Mouse (Mus musculus): ENCODE results near the gene Cstad. TPM values are rescaled to one million over a fixed set of nuclear protein-coding genes. Genes with fewer than 3 reads are reported as not detected.

Cstad gene
- total RNA-seq, 1 experiment = 0.54 TPM

- Histone ChIP-seq H3K9me3 (ENCODE audit: control insufficient read depth, insufficient read depth, low read depth, low read length) (no peaks in the 10 kb centered on the region), H3K27ac (ENCODE audit: insufficient read depth, low read depth, low read length, poor library complexity, severe bottlenecking) (no peak overlapping the region), H3K9ac (ENCODE audit: insufficient read depth, low read depth, low read length, poor library complexity, severe bottlenecking) (no peak overlapping the region), H3K4me1 (ENCODE audit: control insufficient read depth in 2 of 2, insufficient read depth in 2 of 2, low read length in 2 of 2, poor library complexity in 1 of 2) (0 out of 4 replicates have a peak, but pooled peaks cover 0 to 2% of the 10 kb centered on the region in 2 experiments), H3K36me3 (ENCODE audit: control insufficient read depth, insufficient read depth, low read length, poor library complexity, severe bottlenecking) (no peaks in the 10 kb centered on the region), H3K4me3 (ENCODE audit: insufficient read depth in 1 of 2, low read depth in 1 of 2, low read length in 2 of 2, poor library complexity in 1 of 2, severe bottlenecking in 1 of 2) (no peak overlapping the region)
- TF ChIP-seq MAFK (IDR thresholded peaks at IDR 0.05; ENCODE audit: insufficient read depth, low read depth, low read length) = no peak
- TF ChIP-seq ZC3H11A (IDR thresholded peaks at IDR 0.05; ENCODE audit: borderline replicate concordance, low read depth, low read length) = no peak
- TF ChIP-seq HCFC1 (IDR thresholded peaks at IDR 0.05; ENCODE audit: borderline replicate concordance, insufficient read depth, low read length) = no peak
- TF ChIP-seq ZNF384 (IDR thresholded peaks at IDR 0.05; ENCODE audit: low read depth, low read length) = no peak
- no peak for TF ChIP-seq CHD2 (IDR thresholded peaks at IDR 0.05; ENCODE audit: low read depth, low read length)
- no peak for DNase-seq (ENCODE audit: low read depth, low spot score)
- in situ Hi-C loops (cut with MboI; ENCODE audit: low sequenced_read_pairs in 2 of 2, unreplicated experiment in 2 of 2) = no loop called here
Observed at GRCm38 (mm10) chr2:30559552-30559951, 35.3 kb upstream of the Cstad start.

DNA sequence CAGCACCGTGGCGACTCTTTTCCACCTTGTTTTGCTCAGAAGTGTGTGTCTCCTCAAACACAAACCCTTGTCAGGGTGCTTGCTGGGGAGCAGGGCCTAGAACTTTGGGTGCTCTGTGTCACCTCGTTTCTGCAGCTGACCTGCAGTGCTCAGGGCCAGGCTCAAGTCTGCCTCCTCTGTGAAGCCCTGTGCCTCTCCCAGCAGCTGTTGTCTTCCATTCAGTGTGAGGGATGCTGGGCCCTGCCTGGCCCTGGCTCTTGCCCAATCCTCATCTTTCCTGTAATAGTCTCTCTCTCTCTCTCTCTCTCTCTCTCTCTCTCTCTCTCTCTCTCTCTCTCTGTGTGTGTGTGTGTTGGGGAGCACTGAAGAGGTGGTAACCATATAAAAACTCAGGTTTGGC is 32.3 kb upstream of the Cstad start:
- in situ Hi-C loops (cut with MboI; ENCODE audit: low sequenced_read_pairs in 2 of 2, unreplicated experiment in 2 of 2) = no loop called here
- Histone ChIP-seq H3K4me1 (ENCODE audit: control insufficient read depth in 2 of 2, insufficient read depth in 2 of 2, low read length in 2 of 2, poor library complexity in 1 of 2) (peaks cover 0 to 3% of the 10 kb centered on the region in 2 experiments; a peak in 1 of 4 replicates), H3K27ac (ENCODE audit: insufficient read depth, low read depth, low read length, poor library complexity, severe bottlenecking) (no peak overlapping the region), H3K9me3 (ENCODE audit: control insufficient read depth, insufficient read depth, low read depth, low read length) (no peaks in the 10 kb centered on the region), H3K36me3 (ENCODE audit: control insufficient read depth, insufficient read depth, low read length, poor library complexity, severe bottlenecking) (no peaks in the 10 kb centered on the region), H3K9ac (ENCODE audit: insufficient read depth, low read depth, low read length, poor library complexity, severe bottlenecking) (no peak overlapping the region), H3K4me3 (ENCODE audit: insufficient read depth in 1 of 2, low read depth in 1 of 2, low read length in 2 of 2, poor library complexity in 1 of 2, severe bottlenecking in 1 of 2) (no peak overlapping the region)
- DNase-seq (ENCODE audit: low read depth, low spot score) = no peak
- TF ChIP-seq ZNF384 (IDR thresholded peaks at IDR 0.05; ENCODE audit: low read depth, low read length) (no peak), HCFC1 (IDR thresholded peaks at IDR 0.05; ENCODE audit: borderline replicate concordance, insufficient read depth, low read length) (no peak), CHD2 (IDR thresholded peaks at IDR 0.05; ENCODE audit: low read depth, low read length) (no peak), ZC3H11A (IDR thresholded peaks at IDR 0.05; ENCODE audit: borderline replicate concordance, low read depth, low read length) (no peak), MAFK (IDR thresholded peaks at IDR 0.05; ENCODE audit: insufficient read depth, low read depth, low read length) (no peak)

GRCm38 (mm10) chr2:30571647-30572046 is 23.2 kb upstream of the Cstad start:
- H3K36me3 ChIP-seq (ENCODE audit: control insufficient read depth, insufficient read depth, low read length, poor library complexity, severe bottlenecking) = no peaks in the 10 kb centered on the region
- no peak overlapping the region for H3K27ac ChIP-seq (ENCODE audit: insufficient read depth, low read depth, low read length, poor library complexity, severe bottlenecking)
- no peaks in the 10 kb centered on the region for H3K9me3 ChIP-seq (ENCODE audit: control insufficient read depth, insufficient read depth, low read depth, low read length)
- no peak overlapping the region for H3K9ac ChIP-seq (ENCODE audit: insufficient read depth, low read depth, low read length, poor library complexity, severe bottlenecking)
- no peak for TF ChIP-seq ZNF384 (IDR thresholded peaks at IDR 0.05; ENCODE audit: low read depth, low read length)
- no peak overlapping the region for H3K4me3 ChIP-seq (ENCODE audit: insufficient read depth in 1 of 2, low read depth in 1 of 2, low read length in 2 of 2, poor library complexity in 1 of 2, severe bottlenecking in 1 of 2)
- in situ Hi-C loops (cut with MboI; ENCODE audit: low sequenced_read_pairs in 2 of 2, unreplicated experiment in 2 of 2) = no loop called here
- no peak for DNase-seq (ENCODE audit: low read depth, low spot score)
- peaks cover 0 to 6% of the 10 kb centered on the region in 2 experiments; a peak in 1 of 4 replicates for H3K4me1 ChIP-seq (ENCODE audit: control insufficient read depth in 2 of 2, insufficient read depth in 2 of 2, low read length in 2 of 2, poor library complexity in 1 of 2)

GRCm38 (mm10) chr2:30573522-30573921 is 21.3 kb upstream of the Cstad start:
- Histone ChIP-seq H3K27ac (ENCODE audit: insufficient read depth, low read depth, low read length, poor library complexity, severe bottlenecking) (no peak overlapping the region), H3K9ac (ENCODE audit: insufficient read depth, low read depth, low read length, poor library complexity, severe bottlenecking) (no peak overlapping the region), H3K9me3 (ENCODE audit: control insufficient read depth, insufficient read depth, low read depth, low read length) (no peaks in the 10 kb centered on the region), H3K4me3 (ENCODE audit: insufficient read depth in 1 of 2, low read depth in 1 of 2, low read length in 2 of 2, poor library complexity in 1 of 2, severe bottlenecking in 1 of 2) (no peak overlapping the region), H3K4me1 (ENCODE audit: control insufficient read depth in 2 of 2, insufficient read depth in 2 of 2, low read length in 2 of 2, poor library complexity in 1 of 2) (peaks cover 2 to 10% of the 10 kb centered on the region in 2 experiments; a peak in 2 of 4 replicates), H3K36me3 (ENCODE audit: control insufficient read depth, insufficient read depth, low read length, poor library complexity, severe bottlenecking) (no peaks in the 10 kb centered on the region)
- TF ChIP-seq HCFC1 (IDR thresholded peaks at IDR 0.05; ENCODE audit: borderline replicate concordance, insufficient read depth, low read length) (no peak), ZNF384 (IDR thresholded peaks at IDR 0.05; ENCODE audit: low read depth, low read length) (no peak), ZC3H11A (IDR thresholded peaks at IDR 0.05; ENCODE audit: borderline replicate concordance, low read depth, low read length) (no peak), CHD2 (IDR thresholded peaks at IDR 0.05; ENCODE audit: low read depth, low read length) (no peak), MAFK (IDR thresholded peaks at IDR 0.05; ENCODE audit: insufficient read depth, low read depth, low read length) (no peak)
- in situ Hi-C loops (cut with MboI; ENCODE audit: low sequenced_read_pairs in 2 of 2, unreplicated experiment in 2 of 2) = no loop called here
- no peak for DNase-seq (ENCODE audit: low read depth, low spot score)

GRCm38 (mm10) chr2:30577010-30577409 is 17.8 kb upstream of the Cstad start:
- H3K36me3 ChIP-seq (ENCODE audit: control insufficient read depth, insufficient read depth, low read length, poor library complexity, severe bottlenecking) = no peaks in the 10 kb centered on the region
- in situ Hi-C loops (cut with MboI; ENCODE audit: low sequenced_read_pairs in 2 of 2, unreplicated experiment in 2 of 2) = no loop called here
- peaks cover 3 to 12% of the 10 kb centered on the region in 2 experiments; a peak in 2 of 4 replicates for H3K4me1 ChIP-seq (ENCODE audit: control insufficient read depth in 2 of 2, insufficient read depth in 2 of 2, low read length in 2 of 2, poor library complexity in 1 of 2)
- H3K4me3 ChIP-seq (ENCODE audit: insufficient read depth in 1 of 2, low read depth in 1 of 2, low read length in 2 of 2, poor library complexity in 1 of 2, severe bottlenecking in 1 of 2) = peak overlapping the region in 1 of 2 experiments; percentile 42; a peak in 3 of 4 replicates
- TF ChIP-seq HCFC1 (IDR thresholded peaks at IDR 0.05; ENCODE audit: borderline replicate concordance, insufficient read depth, low read length) (peak; percentile 88), ZC3H11A (IDR thresholded peaks at IDR 0.05; ENCODE audit: borderline replicate concordance, low read depth, low read length) (no peak), ZNF384 (IDR thresholded peaks at IDR 0.05; ENCODE audit: low read depth, low read length) (no peak)
- H3K9ac ChIP-seq (ENCODE audit: insufficient read depth, low read depth, low read length, poor library complexity, severe bottlenecking) = peak overlapping the region; percentile 54
- H3K9me3 ChIP-seq (ENCODE audit: control insufficient read depth, insufficient read depth, low read depth, low read length) = no peaks in the 10 kb centered on the region
- peak overlapping the region; percentile 56; the same call in 1 of the 2 replicates for H3K27ac ChIP-seq (ENCODE audit: insufficient read depth, low read depth, low read length, poor library complexity, severe bottlenecking)
- DNase-seq (ENCODE audit: low read depth, low spot score) = peak; percentile 53

All from ES-E14 (cell line).